Mouse (Mus musculus) heart, embryonic 14.5 days (tissue): ENCODE results near the gene Tada2a. TPM values are rescaled to one million over a fixed set of nuclear protein-coding genes. Genes with fewer than 3 reads are reported as not detected.

Experiments
- ATAC-seq: fragments of 200-750 bp; cut with Nextera tagmentation; 2 replicates; pipeline ENCODE4 v1.8.0; 2017; ENCODE audit warnings: low read depth, moderate TSS enrichment; ENCODE audit not compliant: insufficient number of reproducible peaks, insufficient read depth, low FRiP score
- H3K27ac ChIP-seq, 2 experiments: fragments of 200-500 bp in 1 of 2; fragments of 300-500 bp in 1 of 2; sonication (generic) in 1 of 2; replicated peaks in 1 of 2; 2 replicates each; pipeline ENCODE4 v1.5.1; 2012 to 2014; ENCODE audit warnings: low read depth in 2 of 2, low read length in 2 of 2, control low read depth in 1 of 2, mild to moderate bottlenecking in 1 of 2, mixed read lengths in 1 of 2; ENCODE audit not compliant: control insufficient read depth in 1 of 2, insufficient read depth in 1 of 2
- H3K27me3 ChIP-seq: fragments of 300-500 bp; sonication (generic); 2 replicates; pipeline ENCODE4 v1.6.1; 2014; ENCODE audit warnings: mild to moderate bottlenecking, low read length, control low read depth; ENCODE audit not compliant: control insufficient read depth, insufficient read depth
- H3K36me3 ChIP-seq: fragments of 300-500 bp; sonication (generic); 2 replicates; pipeline ENCODE4 v1.6.1; 2014; ENCODE audit warnings: mild to moderate bottlenecking, control low read depth, low read length, mixed read lengths; ENCODE audit not compliant: control insufficient read depth, insufficient read depth
- H3K4me1 ChIP-seq, 2 experiments: fragments of 200-500 bp in 1 of 2; fragments of 300-500 bp in 1 of 2; sonication (generic) in 1 of 2; 2 replicates each; pipeline ENCODE4 v1.6.1; 2012 to 2014; ENCODE audit warnings: low read length in 2 of 2, control low read depth in 1 of 2, mixed read lengths in 1 of 2; ENCODE audit not compliant: control insufficient read depth in 2 of 2, insufficient read depth in 2 of 2
- H3K4me2 ChIP-seq: fragments of 300-500 bp; sonication (generic); 2 replicates; pipeline ENCODE4 v1.6.1; 2014; ENCODE audit warnings: mild to moderate bottlenecking, low read length
- H3K4me3 ChIP-seq, 2 experiments: fragments of 200-500 bp in 1 of 2; fragments of 300-500 bp in 1 of 2; sonication (generic) in 1 of 2; 2 replicates each; pipeline ENCODE4 v1.5.1; 2012 to 2014; ENCODE audit warnings: low read length in 2 of 2, mild to moderate bottlenecking in 2 of 2, control low read depth in 1 of 2, low read depth in 1 of 2, moderate library complexity in 1 of 2; ENCODE audit not compliant: control insufficient read depth in 1 of 2, insufficient read depth in 1 of 2
- H3K9ac ChIP-seq: fragments of 300-500 bp; sonication (generic); 2 replicates; pipeline ENCODE4 v1.6.1; 2014; ENCODE audit warnings: mild to moderate bottlenecking, low read length
- H3K9me3 ChIP-seq: fragments of 300-500 bp; sonication (generic); 2 replicates; pipeline ENCODE4 v1.6.1; 2016; ENCODE audit warnings: low read length, control low read depth; ENCODE audit not compliant: control insufficient read depth
- WGBS: fragments of 180-500 bp; shearing (Covaris S2); extraction: QIAGEN DNeasy Blood & Tissue Kit; methylation state at CpG from one replicate; pipeline ENCODE4 v1.1.7; 2014; 5-methylcytosine and 5-hydroxymethylcytosine counted together
- polyA plus RNA-seq: library from polyadenylated mRNA; unstranded; fragments of >200 nt; fragmentation: Nextera tagmentation; extraction: Ambion mirVana; gene quantifications from 2 replicates; pipeline ENCODE4 v1.2.1, GENCODE M21; 2014

The Tada2a gene
- 16.8 and 16.9 TPM in 2 replicates for polyA plus RNA-seq

DNA sequence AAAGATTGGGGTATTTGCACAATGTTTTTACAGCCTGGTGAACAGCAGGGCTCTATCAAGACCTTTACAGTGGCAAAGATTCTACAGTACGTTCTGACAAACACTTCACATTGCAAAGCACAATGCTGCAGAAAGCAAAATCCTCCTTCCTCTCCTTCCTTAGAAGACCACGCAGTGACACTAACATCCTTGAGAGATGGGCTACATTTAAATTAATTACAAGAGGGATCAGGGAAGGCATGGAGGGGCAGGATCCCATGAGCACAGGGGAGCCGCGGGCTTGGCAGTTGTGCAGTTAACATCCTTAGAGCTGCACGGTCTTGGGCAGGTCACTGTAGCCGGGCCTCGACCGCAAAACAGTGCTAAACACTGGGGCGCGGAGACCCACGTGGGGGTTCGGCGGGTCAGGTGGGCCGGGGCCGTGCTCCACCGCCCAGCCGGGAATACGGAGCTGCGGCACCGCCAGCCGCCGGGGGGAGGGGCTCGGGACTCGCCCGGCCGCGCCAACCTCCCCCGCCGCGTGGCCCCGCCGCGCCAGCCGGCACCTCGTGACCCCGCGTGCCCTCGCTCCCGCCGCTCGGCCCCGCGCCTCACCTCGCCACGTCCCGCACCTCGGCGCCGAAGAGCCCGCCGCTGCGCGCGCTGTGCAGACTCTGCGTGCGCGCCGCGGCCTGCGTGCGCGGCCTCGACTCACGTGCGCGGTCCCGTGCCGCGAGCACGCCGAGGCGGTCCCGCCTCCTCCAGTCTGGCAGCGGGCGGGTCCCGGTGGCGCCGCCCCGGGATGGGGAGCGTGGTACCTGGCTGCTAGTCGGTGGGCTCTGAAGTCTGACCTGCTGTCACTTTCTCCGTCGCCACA lies at the start of gene Tada2a, which contains the start of gene Acaca:
Gene Tada2a, minus strand, starts transcription at position 658 of the 856 bp plus-strand sequence.
Gene Acaca, plus strand, starts transcription at position 730 of the 856 bp plus-strand sequence.
- Histone ChIP-seq H3K4me3 (peak within 1 kb of the TSS; percentile 67 to 88), H3K27ac (peak within 1 kb of the TSS in 1 of 2 experiments; percentile 55; a peak in 1 of 4 replicates), H3K9ac (peak within 1 kb of the TSS; percentile 88), H3K36me3 (peaks cover 31% of the 10 kb centered on the region), H3K9me3 (no peaks in the 10 kb centered on the region), H3K4me1 (peaks cover 2 to 4% of the 10 kb centered on the region in 2 experiments; a peak in 1 of 4 replicates), H3K27me3 (no peaks in the 10 kb centered on the region), H3K4me2 (peak within 1 kb of the TSS; percentile 86)
- WGBS: under 1% methylated on average over 77 of the region's 83 CpGs
- ATAC-seq: peak; percentile 90

DNA sequence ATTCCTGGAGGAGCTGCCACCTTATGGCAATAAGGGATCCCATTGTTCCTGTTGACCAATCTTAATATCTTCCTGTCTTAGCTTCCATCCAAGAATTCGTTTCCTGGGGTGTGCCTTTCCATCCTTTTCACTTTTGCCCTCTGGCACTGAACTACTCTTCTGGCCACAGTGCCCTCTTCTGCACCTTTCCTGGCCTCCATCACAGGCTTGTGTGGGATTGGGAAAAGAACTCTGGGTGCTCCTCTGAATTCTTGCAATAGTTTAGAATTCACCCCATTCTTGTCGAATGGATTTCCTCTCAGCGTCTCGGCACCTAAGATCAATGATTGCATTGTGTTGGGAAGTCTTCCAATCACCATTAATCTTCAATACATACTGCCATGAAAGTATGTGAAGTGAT lies 49.2 kb upstream of the Tada2a start:
- no peak for ATAC-seq
- Histone ChIP-seq H3K4me2 (peak overlapping the region; percentile 82), H3K9me3 (no peaks in the 10 kb centered on the region), H3K27ac (no peak overlapping the region), H3K4me3 (peak overlapping the region in 1 of 2 experiments; percentile 84; a peak in 2 of 4 replicates), H3K4me1 (peaks cover 0 to 13% of the 10 kb centered on the region in 2 experiments; a peak in 2 of 4 replicates), H3K9ac (peak overlapping the region; percentile 85; the same call in 1 of the 2 replicates), H3K36me3 (no peaks in the 10 kb centered on the region), H3K27me3 (no peaks in the 10 kb centered on the region)
- WGBS: 45% methylated on average over 4 of the region's 4 CpGs

DNA sequence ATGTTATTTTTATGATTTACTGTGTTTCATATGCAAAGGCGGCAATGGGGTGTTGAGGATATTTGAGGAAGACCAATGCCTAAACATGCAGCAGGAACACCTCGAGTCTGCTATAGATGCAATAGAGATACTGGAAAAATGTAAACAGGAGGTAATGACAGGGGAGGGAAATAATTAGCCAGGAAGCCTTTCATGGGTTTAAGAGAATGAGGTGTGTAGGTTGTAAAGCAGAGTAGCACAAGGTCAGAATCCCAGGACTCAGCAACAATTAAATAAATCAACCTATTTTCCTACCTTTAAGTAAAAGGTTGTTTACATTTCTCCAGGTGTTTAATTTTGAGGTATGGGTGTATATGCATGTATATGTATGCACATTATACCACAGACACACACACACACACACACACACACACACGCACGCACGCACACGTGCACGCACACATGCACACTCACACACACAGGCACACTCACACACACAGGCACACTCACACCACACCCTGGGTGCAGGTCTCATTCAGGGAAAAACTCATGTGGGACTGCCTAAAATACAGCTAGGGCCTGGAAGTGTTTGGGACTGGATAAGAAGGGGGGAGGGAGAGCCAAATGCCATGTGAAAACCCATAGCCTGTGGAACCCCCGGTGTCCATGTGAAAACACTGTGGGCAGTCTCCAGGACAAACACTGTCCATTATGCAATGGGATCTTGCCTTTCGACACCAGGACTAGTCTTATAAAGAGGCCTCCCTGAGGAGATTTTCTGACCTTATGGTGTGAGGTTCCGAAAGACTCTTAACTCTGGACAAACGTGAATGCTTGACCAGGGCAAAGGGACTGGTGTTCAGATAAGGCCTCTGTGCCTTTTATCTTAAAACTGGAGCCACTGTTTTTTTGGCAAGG lies 43.4 kb upstream of the Tada2a start:
- Histone ChIP-seq H3K4me3 (no peak overlapping the region), H3K9ac (no peak overlapping the region), H3K4me2 (no peak overlapping the region), H3K9me3 (no peaks in the 10 kb centered on the region), H3K27ac (no peak overlapping the region), H3K4me1 (peaks cover 0 to 2% of the 10 kb centered on the region in 2 experiments; a peak in 1 of 4 replicates), H3K27me3 (no peaks in the 10 kb centered on the region), H3K36me3 (no peaks in the 10 kb centered on the region)
- WGBS: 64% methylated on average over 11 of the region's 11 CpGs
- no peak for ATAC-seq

DNA sequence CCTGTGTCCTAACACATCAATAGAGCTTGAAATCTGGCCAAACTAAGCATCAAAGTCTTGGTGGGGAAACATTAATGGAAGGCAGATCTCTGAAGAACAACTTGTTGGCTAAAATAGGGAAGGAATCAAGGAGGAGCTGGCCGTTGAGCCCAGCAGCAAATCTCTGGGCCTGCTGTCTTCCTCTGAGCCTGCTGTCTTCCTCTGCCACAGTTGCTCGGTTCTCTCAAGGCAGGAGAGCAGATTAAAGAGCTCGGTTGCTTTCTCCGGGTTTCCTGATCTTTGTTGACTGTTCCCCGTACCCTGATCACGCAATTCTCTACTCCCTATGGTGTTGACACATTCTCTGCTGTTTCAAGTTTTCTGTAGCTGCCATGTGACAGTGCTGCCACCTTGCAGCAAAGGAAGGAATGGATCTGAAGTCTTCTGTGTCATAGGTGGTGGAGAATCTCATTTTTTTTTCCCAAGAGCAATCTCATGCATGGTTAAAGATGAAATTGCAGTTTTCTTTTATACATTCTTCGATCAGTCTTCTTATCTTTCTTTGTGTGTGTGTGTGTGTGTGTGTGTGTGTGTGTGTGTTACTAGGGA lies 39.4 kb upstream of the Tada2a start:
- Histone ChIP-seq H3K4me2 (peak overlapping the region; percentile 32; the same call in 1 of the 2 replicates), H3K36me3 (no peaks in the 10 kb centered on the region), H3K9ac (peak overlapping the region; percentile 0; the same call in 1 of the 2 replicates), H3K9me3 (no peaks in the 10 kb centered on the region), H3K4me3 (no peak overlapping the region), H3K4me1 (peaks cover 0 to 2% of the 10 kb centered on the region in 2 experiments; a peak in 1 of 4 replicates), H3K27ac (no peak overlapping the region), H3K27me3 (no peaks in the 10 kb centered on the region)
- ATAC-seq: no peak
- 14% methylated on average over 7 of the region's 7 CpGs for WGBS

DNA sequence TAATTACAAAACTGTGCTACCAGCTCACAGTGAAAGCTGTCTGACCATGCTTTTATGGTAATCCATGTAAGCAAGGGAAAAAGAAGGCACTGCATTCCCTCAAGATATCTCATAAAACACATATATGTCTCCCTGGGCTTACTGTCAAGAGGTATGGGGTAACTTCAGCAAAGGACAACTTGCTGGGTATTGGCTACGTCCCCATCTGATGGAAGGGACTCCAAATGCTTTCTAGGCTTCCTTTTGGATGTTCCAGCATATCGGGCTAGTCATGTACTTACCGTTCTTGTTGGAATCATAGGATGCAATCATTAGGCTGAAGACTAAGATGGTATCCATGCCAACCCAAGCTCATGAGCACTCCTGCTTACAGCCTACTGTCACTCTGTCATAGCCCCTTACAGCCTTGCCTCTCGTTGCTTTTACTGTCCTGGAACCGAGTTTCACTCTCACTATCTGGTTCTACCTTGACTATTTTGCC lies 37.7 kb upstream of the Tada2a start, which contains the start of gene Gm11437:
Gene Gm11437, minus strand, starts transcription at position 431 of the 481 bp plus-strand sequence.
- Histone ChIP-seq H3K9me3 (no peaks in the 10 kb centered on the region), H3K4me2 (no peak within 1 kb of the TSS), H3K36me3 (no peaks in the 10 kb centered on the region), H3K4me1 (peaks cover 0 to 2% of the 10 kb centered on the region in 2 experiments; a peak in 1 of 4 replicates), H3K4me3 (no peak within 1 kb of the TSS), H3K27me3 (no peaks in the 10 kb centered on the region), H3K27ac (no peak within 1 kb of the TSS), H3K9ac (no peak within 1 kb of the TSS)
- WGBS: 75% methylated on average over 5 of the region's 5 CpGs
- ATAC-seq: no peak

DNA sequence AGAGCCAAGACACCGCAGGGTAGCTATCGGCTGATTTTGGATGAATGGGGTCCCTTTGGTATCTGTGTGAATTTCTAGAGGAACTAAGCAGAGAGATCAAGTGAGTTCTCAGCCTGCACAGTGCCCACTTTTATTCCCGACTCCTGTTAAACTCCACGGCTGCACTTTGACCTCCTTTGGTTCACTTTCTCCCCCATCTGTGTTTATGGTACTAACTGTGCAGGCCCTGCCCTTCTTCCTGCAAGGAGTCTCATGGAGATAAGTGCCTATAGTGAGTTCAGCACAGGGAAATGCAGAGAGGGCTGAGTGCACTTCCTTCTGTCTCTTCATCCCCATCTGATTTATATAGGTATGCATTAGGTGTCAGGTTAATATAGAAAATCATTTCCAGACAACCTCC lies 35.2 kb upstream of the Tada2a start:
- Histone ChIP-seq H3K4me2 (no peak overlapping the region), H3K4me3 (no peak overlapping the region), H3K9me3 (no peaks in the 10 kb centered on the region), H3K36me3 (no peaks in the 10 kb centered on the region), H3K27ac (no peak overlapping the region), H3K4me1 (peaks cover 0 to 2% of the 10 kb centered on the region in 2 experiments; a peak in 1 of 4 replicates), H3K9ac (no peak overlapping the region), H3K27me3 (no peaks in the 10 kb centered on the region)
- 78% methylated on average over 4 of the region's 4 CpGs for WGBS
- no peak for ATAC-seq
